Mouse (Mus musculus) neural tube, embryonic 12.5 days (tissue): ENCODE data around the gene Senp7. TPM values are rescaled to one million over a fixed set of nuclear protein-coding genes. Genes with fewer than 3 reads are reported as not detected.
"Not testable (repeated sequence)": the region's sequence is repeated elsewhere in the genome, so short reads cannot be mapped to it uniquely, and the experiment has no call there.

Experiments used
- ATAC-seq: fragments of 200-750 bp; cut with Nextera tagmentation; 2 replicates; pipeline ENCODE4 v1.8.0; 2017; ENCODE audit warnings: low read depth, mild to moderate bottlenecking, moderate TSS enrichment, moderate library complexity; ENCODE audit not compliant: low FRiP score
- H3K27ac ChIP-seq: fragments of 300-500 bp; sonication (generic); 2 replicates; pipeline ENCODE4 v1.5.1; 2016
- H3K27me3 ChIP-seq: fragments of 300-500 bp; sonication (generic); replicated peaks from 2 replicates; pipeline ENCODE4 v1.6.1; 2016; ENCODE audit warnings: mild to moderate bottlenecking
- H3K36me3 ChIP-seq: fragments of 300-500 bp; sonication (generic); 2 replicates; pipeline ENCODE4 v1.6.1; 2016; ENCODE audit warnings: mild to moderate bottlenecking
- H3K4me1 ChIP-seq: fragments of 300-500 bp; sonication (generic); 2 replicates; pipeline ENCODE4 v1.6.1; 2016
- H3K4me2 ChIP-seq: fragments of 300-500 bp; sonication (generic); replicated peaks from 2 replicates; pipeline ENCODE4 v1.6.1; 2016; ENCODE audit warnings: mild to moderate bottlenecking
- H3K4me3 ChIP-seq: fragments of 300-500 bp; sonication (generic); 2 replicates; pipeline ENCODE4 v1.5.1; 2016
- H3K9ac ChIP-seq: fragments of 300-500 bp; sonication (generic); 2 replicates; pipeline ENCODE4 v1.6.1; 2016; ENCODE audit warnings: mild to moderate bottlenecking
- H3K9me3 ChIP-seq: fragments of 300-500 bp; sonication (generic); 2 replicates; pipeline ENCODE4 v1.6.1; 2016; ENCODE audit warnings: mild to moderate bottlenecking
- WGBS: fragments of 180-500 bp; shearing (Covaris S2); methylation state at CpG from one replicate; pipeline ENCODE4 v1.1.7; 2016; 5-methylcytosine and 5-hydroxymethylcytosine counted together
- polyA plus RNA-seq: library from polyadenylated mRNA; unstranded; fragments of >200 nt; fragmentation: Nextera tagmentation; extraction: Ambion mirVana; gene quantifications from 2 replicates; pipeline ENCODE4 v1.2.1, GENCODE M21; 2016

Gene Senp7
- polyA plus RNA-seq, 1 experiment from 2014 or later = 44.9 TPM

GRCm38 (mm10) chr16:56116155-56116554 is 68.0 kb downstream of the Senp7 start:
- Histone ChIP-seq H3K27me3 (no peaks in the 10 kb centered on the region), H3K36me3 (peaks cover 31% of the 10 kb centered on the region), H3K4me1 (no peaks in the 10 kb centered on the region), H3K9ac (no peak overlapping the region), H3K4me2 (no peak overlapping the region), H3K4me3 (no peak overlapping the region), H3K27ac (no peak overlapping the region), H3K9me3 (no peaks in the 10 kb centered on the region; the same call in 1 of the 2 replicates)
- ATAC-seq = no peak
- 89% methylated on average over 5 of the region's 5 CpGs for WGBS

GRCm38 (mm10) chr16:56117327-56118180 is 69.4 kb downstream of the Senp7 start:
- H3K36me3 ChIP-seq = peaks cover 26% of the 10 kb centered on the region
- ATAC-seq = no peak
- no peak overlapping the region for H3K9ac ChIP-seq
- 91% methylated on average over 10 of the region's 10 CpGs for WGBS
- H3K4me3 ChIP-seq = no peak overlapping the region
- H3K4me1 ChIP-seq = no peaks in the 10 kb centered on the region
- H3K27me3 ChIP-seq = no peaks in the 10 kb centered on the region
- H3K9me3 ChIP-seq = no peaks in the 10 kb centered on the region; the same call in 1 of the 2 replicates
- H3K27ac ChIP-seq = no peak overlapping the region
- no peak overlapping the region for H3K4me2 ChIP-seq

GRCm38 (mm10) chr16:56122517-56122916 is 74.4 kb downstream of the Senp7 start:
- 88% methylated on average over 5 of the region's 5 CpGs for WGBS
- no peak for ATAC-seq
- Histone ChIP-seq H3K9me3 (no peaks in the 10 kb centered on the region), H3K9ac (no peak overlapping the region), H3K4me3 (no peak overlapping the region), H3K27ac (no peak overlapping the region), H3K4me1 (no peaks in the 10 kb centered on the region), H3K27me3 (no peaks in the 10 kb centered on the region), H3K36me3 (peaks cover 30% of the 10 kb centered on the region), H3K4me2 (no peak overlapping the region)

- H3K36me3 ChIP-seq = peaks cover 33% of the 10 kb centered on the region
- ATAC-seq = no peak
- H3K27me3 ChIP-seq = no peaks in the 10 kb centered on the region
- no peak overlapping the region for H3K4me2 ChIP-seq
- H3K27ac ChIP-seq = no peak overlapping the region
- H3K9ac ChIP-seq = no peak overlapping the region
- 94% methylated on average over 3 of the region's 3 CpGs for WGBS
- H3K4me3 ChIP-seq = no peak overlapping the region
- no peaks in the 10 kb centered on the region for H3K9me3 ChIP-seq
- H3K4me1 ChIP-seq = no peaks in the 10 kb centered on the region
Observed at GRCm38 (mm10) chr16:56124045-56124444, 75.9 kb downstream of the Senp7 start.

DNA sequence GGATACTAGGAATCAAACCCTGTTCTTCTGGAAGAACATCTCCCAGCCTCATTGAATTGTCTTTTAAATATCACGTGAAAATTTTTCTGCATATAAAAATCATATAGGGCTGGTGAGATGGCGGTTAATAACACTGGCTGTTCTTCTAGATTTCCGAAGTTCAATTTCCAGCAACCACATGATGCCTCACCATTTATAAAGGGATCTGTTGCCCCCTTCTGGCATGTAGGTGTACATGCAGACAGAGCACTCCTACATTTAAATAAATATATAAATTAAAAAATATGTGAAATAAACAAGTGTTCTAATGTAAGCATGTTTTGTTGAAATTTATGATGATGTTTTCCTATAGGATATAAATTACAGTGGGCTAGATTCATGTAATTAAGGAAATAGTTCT is 83.5 kb downstream of the Senp7 start:
- 47% methylated on average over 3 of the region's 3 CpGs for WGBS
- no peak overlapping the region for H3K27ac ChIP-seq
- no peak for ATAC-seq
- no peaks in the 10 kb centered on the region for H3K27me3 ChIP-seq
- H3K4me3 ChIP-seq = no peak overlapping the region
- no peak overlapping the region for H3K9ac ChIP-seq
- no peak overlapping the region for H3K4me2 ChIP-seq
- peaks cover 10% of the 10 kb centered on the region for H3K36me3 ChIP-seq
- H3K9me3 ChIP-seq = no peaks in the 10 kb centered on the region
- no peaks in the 10 kb centered on the region for H3K4me1 ChIP-seq

DNA sequence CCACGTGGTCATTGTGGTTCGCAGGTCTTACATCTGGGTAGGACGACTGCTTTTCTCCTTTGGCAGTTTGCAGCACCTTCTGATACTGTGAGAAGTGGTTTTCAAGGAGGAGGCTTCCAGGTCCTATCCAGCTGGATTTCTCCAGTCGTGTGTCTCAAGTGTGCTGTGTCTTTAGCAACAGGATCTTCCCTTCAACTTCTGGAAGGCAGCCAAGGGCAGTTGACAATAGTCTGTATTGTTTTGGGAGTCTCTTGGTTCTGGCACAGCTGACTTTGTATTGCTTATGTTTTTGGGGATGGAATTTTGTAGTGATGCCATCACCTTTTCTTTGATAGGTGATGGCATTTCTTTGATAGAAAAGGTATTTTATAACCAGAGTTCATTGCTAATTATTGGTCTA is 86.0 kb downstream of the Senp7 start:
- H3K9me3 ChIP-seq = no peaks in the 10 kb centered on the region
- no peak overlapping the region for H3K9ac ChIP-seq
- no peak overlapping the region for H3K4me3 ChIP-seq
- 62% methylated on average over 4 of the region's 4 CpGs for WGBS
- H3K4me2 ChIP-seq = no peak overlapping the region
- no peaks in the 10 kb centered on the region for H3K4me1 ChIP-seq
- no peak for ATAC-seq
- no peak overlapping the region for H3K27ac ChIP-seq
- no peaks in the 10 kb centered on the region for H3K27me3 ChIP-seq
- peaks cover 8% of the 10 kb centered on the region for H3K36me3 ChIP-seq

DNA sequence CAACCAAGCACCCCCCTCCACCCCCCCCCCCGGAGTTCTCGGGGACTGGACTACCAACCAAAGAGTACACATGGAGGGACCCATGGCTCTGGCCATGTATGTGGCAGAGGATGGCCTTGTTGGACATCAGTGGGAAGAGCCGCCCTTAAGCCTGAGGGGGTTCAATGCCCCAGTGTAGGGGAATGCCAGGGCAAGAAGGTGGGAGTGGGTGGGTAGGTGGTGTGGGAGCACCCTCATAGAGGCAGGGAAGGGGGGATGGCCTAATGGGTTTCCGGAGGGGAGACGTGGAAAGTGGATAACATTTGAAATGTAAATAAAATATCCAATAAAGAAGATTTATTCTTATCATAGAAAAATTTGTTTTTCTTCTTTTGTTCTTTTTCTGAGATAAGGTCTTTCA is 89.5 kb downstream of the Senp7 start:
- H3K27me3 ChIP-seq, H3K4me3 ChIP-seq, H3K4me1 ChIP-seq, H3K9ac ChIP-seq, H3K4me2 ChIP-seq, H3K9me3 ChIP-seq, H3K27ac ChIP-seq: not testable (repeated sequence)
- ATAC-seq = peak; percentile 37; the same call in 1 of the 2 replicates
- H3K36me3 ChIP-seq = peaks cover 14% of the 10 kb centered on the region
- WGBS = 93% methylated on average over 5 of the region's 5 CpGs

DNA sequence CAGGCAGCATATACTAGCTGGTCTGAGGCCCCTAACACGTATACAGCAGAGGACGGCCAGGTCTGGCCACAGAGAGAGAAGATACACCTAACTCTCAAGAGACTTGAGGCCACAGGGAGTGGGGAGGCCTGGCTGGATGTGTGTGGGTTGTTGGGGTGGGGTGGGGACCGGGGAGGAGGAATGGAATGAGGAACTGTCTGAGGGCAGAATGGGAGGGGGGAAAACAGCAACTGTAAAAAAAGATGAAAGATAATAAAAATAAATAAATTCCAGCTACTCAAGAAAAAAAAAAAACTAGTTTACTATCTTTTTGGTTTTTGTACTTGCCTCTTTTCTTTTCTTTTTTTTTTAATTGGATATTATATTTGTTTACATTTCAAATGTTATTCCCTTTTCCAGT is 91.8 kb downstream of the Senp7 start:
- no peaks in the 10 kb centered on the region for H3K4me1 ChIP-seq
- H3K9me3 ChIP-seq = no peaks in the 10 kb centered on the region
- H3K4me2 ChIP-seq = no peak overlapping the region
- no peaks in the 10 kb centered on the region for H3K27me3 ChIP-seq
- ATAC-seq = no peak
- 95% methylated on average over 3 of the region's 3 CpGs for WGBS
- no peak overlapping the region for H3K27ac ChIP-seq
- no peak overlapping the region for H3K4me3 ChIP-seq
- H3K9ac ChIP-seq = no peak overlapping the region
- peaks cover 14% of the 10 kb centered on the region for H3K36me3 ChIP-seq

- ATAC-seq = no peak
- Histone ChIP-seq H3K27me3 (no peaks in the 10 kb centered on the region), H3K4me1 (no peaks in the 10 kb centered on the region), H3K4me2 (no peak overlapping the region), H3K36me3 (peaks cover 6% of the 10 kb centered on the region), H3K27ac (no peak overlapping the region), H3K9me3 (no peaks in the 10 kb centered on the region), H3K4me3 (no peak overlapping the region), H3K9ac (no peak overlapping the region)
- 96% methylated on average over 17 of the region's 17 CpGs for WGBS
Observed at GRCm38 (mm10) chr16:56144876-56145555, 96.9 kb downstream of the Senp7 start.

GRCm38 (mm10) chr16:56147679-56148078 is 99.5 kb downstream of the Senp7 start:
- WGBS = 37% methylated on average over 2 of the region's 2 CpGs

DNA sequence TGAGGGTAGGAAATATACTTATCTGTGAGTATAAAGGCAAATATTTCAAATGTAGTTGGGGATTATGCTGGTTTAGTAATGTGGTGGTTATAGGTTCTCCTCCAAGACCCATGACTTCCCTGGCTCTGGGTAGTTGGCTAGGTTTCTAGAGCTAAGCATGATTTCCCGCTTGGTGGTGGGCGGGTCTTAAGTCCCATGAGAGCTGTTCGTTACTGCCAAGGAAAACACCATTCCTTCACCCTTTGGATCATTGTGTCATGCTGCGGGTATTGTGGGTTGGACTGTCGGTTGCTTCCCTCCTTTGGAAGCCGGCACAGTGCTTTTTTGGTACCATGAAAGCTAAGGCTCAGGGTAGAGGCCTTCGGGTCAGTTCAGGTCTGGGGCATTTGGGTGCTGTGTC is 115.3 kb downstream of the Senp7 start:
- Histone ChIP-seq H3K9me3 (no peaks in the 10 kb centered on the region), H3K27me3 (no peaks in the 10 kb centered on the region), H3K4me3 (no peak overlapping the region), H3K9ac (no peak overlapping the region), H3K36me3 (peaks cover 10% of the 10 kb centered on the region; the same call in 1 of the 2 replicates), H3K4me1 (no peaks in the 10 kb centered on the region), H3K4me2 (no peak overlapping the region), H3K27ac (no peak overlapping the region)
- no peak for ATAC-seq
- 89% methylated on average over 7 of the region's 7 CpGs for WGBS

More at GRCm38 (mm10) chr16:56147679-56148078, 99.5 kb downstream of the Senp7 start:
- Histone ChIP-seq H3K27ac (no peak overlapping the region), H3K9ac (no peak overlapping the region), H3K4me1 (no peaks in the 10 kb centered on the region), H3K9me3 (no peaks in the 10 kb centered on the region), H3K4me2 (no peak overlapping the region), H3K27me3 (no peaks in the 10 kb centered on the region), H3K36me3 (no peaks in the 10 kb centered on the region), H3K4me3 (no peak overlapping the region)
- no peak for ATAC-seq

DNA sequence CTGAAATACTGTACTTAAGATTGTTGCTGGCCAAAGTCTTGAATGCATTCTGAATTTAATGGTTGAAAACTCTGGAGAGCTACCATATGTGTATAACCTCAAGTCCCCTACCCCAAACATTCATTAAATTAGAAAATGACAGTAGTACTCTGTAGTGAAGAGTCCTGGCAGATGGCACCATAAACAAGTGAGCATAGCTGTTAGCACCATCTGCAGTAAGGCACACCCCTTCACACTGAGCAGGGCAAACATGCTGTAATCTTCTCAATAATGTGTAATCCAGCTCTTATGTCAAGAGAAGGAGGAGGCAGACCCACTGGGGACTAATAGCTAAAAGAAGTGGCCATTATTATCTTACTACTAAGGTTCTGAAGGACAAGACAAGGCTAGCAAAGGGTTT is 122.1 kb downstream of the Senp7 start:
- Histone ChIP-seq H3K4me3 (no peak overlapping the region), H3K27ac (no peak overlapping the region), H3K36me3 (peaks cover 22% of the 10 kb centered on the region), H3K4me1 (no peaks in the 10 kb centered on the region), H3K9ac (no peak overlapping the region), H3K4me2 (no peak overlapping the region), H3K27me3 (no peaks in the 10 kb centered on the region), H3K9me3 (no peaks in the 10 kb centered on the region)
- ATAC-seq = no peak
